Mouse (Mus musculus): Measurements from ENCODE around the gene Scamp1.
A peak's percentile ranks its signal among the peaks of the same experiment; 100 is the strongest.

Scamp1 gene

GRCm38 (mm10) chr13:94177148-94177547 is 108.5 kb downstream of the Scamp1 start:
- DNase-seq (ENCODE audit: low spot score), result peak; percentile 67

GRCm38 (mm10) chr13:94175379-94176050 is 110.1 kb downstream of the Scamp1 start:
- no peak for DNase-seq (ENCODE audit: low spot score)

GRCm38 (mm10) chr13:94174577-94175279 is 110.9 kb downstream of the Scamp1 start:
- DNase-seq (ENCODE audit: low spot score), result no peak

- peak; percentile 59 for DNase-seq (ENCODE audit: low spot score)
These were observed 111.8 kb downstream of the Scamp1 start for GRCm38 (mm10) chr13:94173633-94174576.

GRCm38 (mm10) chr13:94172533-94173310 is 112.9 kb downstream of the Scamp1 start:
- DNase-seq (ENCODE audit: low spot score), result no peak

- no peak for DNase-seq (ENCODE audit: low spot score)
These were observed 114.0 kb downstream of the Scamp1 start for GRCm38 (mm10) chr13:94171612-94172011.

- no peak for DNase-seq (ENCODE audit: low spot score)
These were observed 116.2 kb downstream of the Scamp1 start for GRCm38 (mm10) chr13:94169325-94169916.

GRCm38 (mm10) chr13:94168319-94168718 is 117.3 kb downstream of the Scamp1 start:
- no peak for DNase-seq (ENCODE audit: low spot score)

GRCm38 (mm10) chr13:94164501-94164900 is 121.2 kb downstream of the Scamp1 start:
- no peak for DNase-seq (ENCODE audit: low spot score)

- DNase-seq (ENCODE audit: low spot score), result no peak
These were observed 126.0 kb downstream of the Scamp1 start for GRCm38 (mm10) chr13:94159478-94160220.

- no peak for DNase-seq (ENCODE audit: low spot score)
These were observed 126.7 kb downstream of the Scamp1 start for GRCm38 (mm10) chr13:94158864-94159477.

- no peak for DNase-seq (ENCODE audit: low spot score)
These were observed 129.8 kb downstream of the Scamp1 start for GRCm38 (mm10) chr13:94155657-94156429.

GRCm38 (mm10) chr13:94154512-94155296 is 131.0 kb downstream of the Scamp1 start:
- no peak for DNase-seq (ENCODE audit: low spot score)

- no peak for DNase-seq (ENCODE audit: low spot score)
These were observed 132.0 kb downstream of the Scamp1 start for GRCm38 (mm10) chr13:94153658-94154057.

- no peak for DNase-seq (ENCODE audit: low spot score)
These were observed 132.8 kb downstream of the Scamp1 start for GRCm38 (mm10) chr13:94152836-94153235.
